Mouse (Mus musculus) ovary, postnatal 10 days (tissue): ENCODE measurements around the gene Baz1a.
"Not testable (repeated sequence)": the region's sequence is repeated elsewhere in the genome, so short reads cannot be mapped to it uniquely, and the experiment has no call there.

Source experiments
- DNase-seq: peaks from one replicate; pipeline ENCODE4 v3.0.0; 2022; ENCODE audit warnings: low spot score

Gene Baz1a

GRCm38 (mm10) chr12:54980939-54981338 is 33.2 kb downstream of the Baz1a start:
- no peak for DNase-seq

GRCm38 (mm10) chr12:54980532-54980931 is 33.6 kb downstream of the Baz1a start:
- DNase-seq = no peak

GRCm38 (mm10) chr12:54969033-54969432 is 45.1 kb downstream of the Baz1a start:
- DNase-seq = no peak

- no peak for DNase-seq
These were observed 48.5 kb downstream of the Baz1a start for GRCm38 (mm10) chr12:54965532-54966160.

- no peak for DNase-seq
These were observed 54.6 kb downstream of the Baz1a start for GRCm38 (mm10) chr12:54959569-54959968.

- DNase-seq = no peak
These were observed 57.2 kb downstream of the Baz1a start for GRCm38 (mm10) chr12:54956974-54957373.

GRCm38 (mm10) chr12:54956457-54956856 is 57.7 kb downstream of the Baz1a start:
- DNase-seq = no peak

- no peak for DNase-seq
These were observed 68.0 kb downstream of the Baz1a start for GRCm38 (mm10) chr12:54946116-54946515.

GRCm38 (mm10) chr12:54942586-54943157 is 71.5 kb downstream of the Baz1a start:
- DNase-seq = not testable (repeated sequence)

- DNase-seq = not testable (repeated sequence)
These were observed 76.4 kb downstream of the Baz1a start for GRCm38 (mm10) chr12:54937581-54938343.

GRCm38 (mm10) chr12:54910387-54910786 is 103.8 kb downstream of the Baz1a start:
- no peak for DNase-seq

- DNase-seq = not testable (repeated sequence)
These were observed 121.6 kb downstream of the Baz1a start for GRCm38 (mm10) chr12:54892559-54892958.

- no peak for DNase-seq
These were observed 123.7 kb downstream of the Baz1a start for GRCm38 (mm10) chr12:54890426-54890825.

GRCm38 (mm10) chr12:54887580-54888127 is 126.5 kb downstream of the Baz1a start:
- no peak for DNase-seq

GRCm38 (mm10) chr12:54879630-54880029 is 134.5 kb downstream of the Baz1a start:
- no peak for DNase-seq

- no peak for DNase-seq
These were observed 134.9 kb downstream of the Baz1a start for GRCm38 (mm10) chr12:54879211-54879610.

GRCm38 (mm10) chr12:54877875-54878274 is 136.3 kb downstream of the Baz1a start:
- no peak for DNase-seq

GRCm38 (mm10) chr12:54876879-54877278 is 137.3 kb downstream of the Baz1a start:
- DNase-seq = no peak

- DNase-seq = no peak
These were observed 139.4 kb downstream of the Baz1a start for GRCm38 (mm10) chr12:54874711-54875110.

- peak; percentile 69 for DNase-seq
These were observed 151.3 kb downstream of the Baz1a start, which contains the start of gene Cfl2 for GRCm38 (mm10) chr12:54862606-54863535. Gene Cfl2 (minus strand): TSS chr12:54862877.

- peak; percentile 63 for DNase-seq
These were observed 152.1 kb downstream of the Baz1a start for GRCm38 (mm10) chr12:54861991-54862605.
